Mouse (Mus musculus) ovary, postnatal 14 days (tissue): Measurements from ENCODE around the gene Gdpd5.
A peak's percentile ranks its signal among the peaks of the same experiment; 100 is the strongest.
"Not testable (repeated sequence)": the region's sequence is repeated elsewhere in the genome, so short reads cannot be mapped to it uniquely, and the experiment has no call there.

Experiments used
- DNase-seq: peaks from one replicate; pipeline ENCODE4 v3.0.0; 2022; ENCODE audit warnings: low spot score

Gdpd5 gene

GRCm38 (mm10) chr7:99477235-99477634 lies 96.0 kb downstream of the Gdpd5 start:
- DNase-seq: no peak

- no peak for DNase-seq
Measured at GRCm38 (mm10) chr7:99482637-99483036, 101.4 kb downstream of the Gdpd5 start.

- DNase-seq: peak; percentile 84
Measured at GRCm38 (mm10) chr7:99483271-99483923, 102.2 kb downstream of the Gdpd5 start, which contains the start of gene Rps3. Gene Rps3 (minus strand): TSS chr7:99483738.

- DNase-seq: no peak
Measured at GRCm38 (mm10) chr7:99483924-99484319, 102.7 kb downstream of the Gdpd5 start.

- DNase-seq: no peak
Measured at GRCm38 (mm10) chr7:99484679-99485078, 103.5 kb downstream of the Gdpd5 start.

GRCm38 (mm10) chr7:99489708-99490107 lies 108.5 kb downstream of the Gdpd5 start:
- no peak for DNase-seq

- no peak for DNase-seq
Measured at GRCm38 (mm10) chr7:99499128-99499527, 117.9 kb downstream of the Gdpd5 start.

- peak; percentile 76 for DNase-seq
Measured at GRCm38 (mm10) chr7:99500201-99500600, 119.0 kb downstream of the Gdpd5 start.

GRCm38 (mm10) chr7:99500655-99501054 lies 119.4 kb downstream of the Gdpd5 start:
- DNase-seq: no peak

GRCm38 (mm10) chr7:99501148-99501547 lies 119.9 kb downstream of the Gdpd5 start:
- no peak for DNase-seq

GRCm38 (mm10) chr7:99504556-99504955 lies 123.3 kb downstream of the Gdpd5 start:
- DNase-seq: no peak

- DNase-seq: not testable (repeated sequence)
Measured at GRCm38 (mm10) chr7:99508187-99508586, 127.0 kb downstream of the Gdpd5 start.

- DNase-seq: peak; percentile 29
Measured at GRCm38 (mm10) chr7:99510087-99510501, 128.9 kb downstream of the Gdpd5 start.
